Mouse (Mus musculus): Measurements from ENCODE around the gene Tfap2b. TPM values are rescaled to one million over a fixed set of nuclear protein-coding genes. Genes with fewer than 3 reads are reported as not detected.

Gene Tfap2b
- total RNA-seq (2021): not detected

- DNase-seq: no peak
- intact Hi-C loops (cut with DNase I): loop anchor here (5.0 to 10.0 kb wide), 2 partner anchors 764 to 1096 kb away; no protein-coding TSS in a partner anchor
Measured at GRCm38 (mm10) chr1:19208641-19209358, at the start of gene Tfap2b. Gene Tfap2b, plus strand, starts transcription at chr1:19208914.

DNA sequence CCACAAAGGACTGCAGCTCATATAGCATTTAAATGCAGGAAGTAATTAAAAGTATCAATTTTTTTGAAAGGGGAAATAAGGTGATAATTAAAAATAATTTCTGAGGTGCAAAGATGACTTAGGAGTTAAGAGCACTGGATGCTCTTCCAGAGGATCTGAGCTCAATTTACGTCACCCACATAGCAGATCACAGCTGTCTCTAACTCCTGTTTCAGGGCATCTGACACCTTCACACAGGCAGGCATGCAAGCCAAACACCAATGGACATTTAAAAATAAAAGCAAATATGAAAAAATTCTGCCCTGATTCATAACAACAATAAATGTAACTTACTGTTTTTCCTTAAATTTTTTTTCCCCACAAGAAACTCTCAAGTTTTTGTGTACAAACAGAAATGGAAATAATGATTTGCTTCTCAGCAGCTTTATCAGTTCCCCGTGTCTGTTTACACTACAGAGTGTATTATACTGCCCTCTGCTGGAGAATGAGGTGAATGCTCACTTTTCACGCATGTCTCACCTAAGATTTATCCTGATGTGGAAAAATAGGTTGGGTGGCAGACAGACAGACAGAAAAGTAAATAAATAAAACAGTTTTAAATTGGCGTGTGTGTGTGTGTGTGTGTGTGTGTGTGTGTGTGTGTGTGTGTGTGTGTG is 29.8 kb upstream of the Tfap2b start:
- intact Hi-C loops (cut with DNase I): loop anchor here (2.0 kb wide), 1 partner anchor 818 kb away; no protein-coding TSS in a partner anchor
- peak; percentile 3 to 13 for DNase-seq

GRCm38 (mm10) chr1:19205649-19206048 is 3.1 kb upstream of the Tfap2b start:
- intact Hi-C loops (cut with DNase I): loop anchor here (2.0 to 10.0 kb wide), 3 partner anchors 767 to 1307 kb away; no protein-coding TSS in a partner anchor
- DNase-seq: peak; percentile 7 to 39

DNA sequence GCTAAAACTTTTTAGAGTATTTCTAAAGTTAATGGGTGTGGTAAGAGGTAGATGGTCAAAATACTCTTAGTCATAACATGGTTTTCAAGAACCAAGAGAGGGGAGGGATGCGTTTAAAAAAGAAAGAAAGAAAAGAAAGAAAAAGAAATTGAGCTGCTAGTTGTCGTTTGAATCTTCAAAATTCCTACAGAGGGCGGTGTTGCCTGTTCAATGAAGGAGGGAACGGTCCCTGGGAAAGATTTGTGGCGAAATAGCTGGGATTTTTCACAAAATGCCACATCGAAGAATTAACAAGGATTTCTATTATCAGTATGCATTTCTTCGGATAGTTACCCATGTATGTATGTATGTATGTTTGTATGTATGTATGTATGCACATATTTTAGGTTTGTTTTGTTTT is 2.5 kb upstream of the Tfap2b start:
- DNase-seq: no peak
- intact Hi-C loops (cut with DNase I): loop anchor here (5.0 to 10.0 kb wide), 2 partner anchors 766 to 1099 kb away; no protein-coding TSS in a partner anchor

DNA sequence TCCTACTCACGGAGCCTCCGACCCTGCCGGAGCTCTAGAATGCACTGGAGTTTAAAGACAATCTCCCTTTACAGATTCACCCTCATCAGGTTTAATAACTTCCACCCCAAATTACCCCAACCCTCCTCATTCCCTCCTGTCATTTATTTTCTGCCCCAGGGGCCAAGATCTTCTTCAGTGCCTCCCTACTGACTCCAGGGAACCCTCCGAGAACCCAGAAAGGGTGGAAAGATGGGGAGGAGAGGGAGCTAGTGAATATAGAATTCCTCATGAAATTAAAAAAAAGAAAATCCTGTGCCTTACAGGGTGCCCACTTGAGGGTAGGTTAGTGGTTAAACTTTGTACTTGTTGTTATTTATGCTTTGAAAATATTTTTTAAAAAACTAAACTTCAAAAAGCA is 1.1 kb upstream of the Tfap2b start:
- no peak for DNase-seq
- intact Hi-C loops (cut with DNase I): loop anchor here (5.0 to 10.0 kb wide), 2 partner anchors 765 to 1097 kb away; no protein-coding TSS in a partner anchor

- intact Hi-C loops (cut with DNase I): loop anchor here (5.0 to 10.0 kb wide), 2 partner anchors 763 to 1095 kb away; no protein-coding TSS in a partner anchor
Measured at GRCm38 (mm10) chr1:19209359-19209745, 638 bp downstream of the Tfap2b start.

GRCm38 (mm10) chr1:19209776-19210175 is 1.1 kb downstream of the Tfap2b start:
- intact Hi-C loops (cut with DNase I): loop anchor here (5.0 to 10.0 kb wide), 2 partner anchors 763 to 1095 kb away; no protein-coding TSS in a partner anchor
- peak; percentile 4 to 11 for DNase-seq

More at GRCm38 (mm10) chr1:19209359-19209745, 638 bp downstream of the Tfap2b start:
- peak in 1 of 2 experiments; percentile 1 for DNase-seq

DNA sequence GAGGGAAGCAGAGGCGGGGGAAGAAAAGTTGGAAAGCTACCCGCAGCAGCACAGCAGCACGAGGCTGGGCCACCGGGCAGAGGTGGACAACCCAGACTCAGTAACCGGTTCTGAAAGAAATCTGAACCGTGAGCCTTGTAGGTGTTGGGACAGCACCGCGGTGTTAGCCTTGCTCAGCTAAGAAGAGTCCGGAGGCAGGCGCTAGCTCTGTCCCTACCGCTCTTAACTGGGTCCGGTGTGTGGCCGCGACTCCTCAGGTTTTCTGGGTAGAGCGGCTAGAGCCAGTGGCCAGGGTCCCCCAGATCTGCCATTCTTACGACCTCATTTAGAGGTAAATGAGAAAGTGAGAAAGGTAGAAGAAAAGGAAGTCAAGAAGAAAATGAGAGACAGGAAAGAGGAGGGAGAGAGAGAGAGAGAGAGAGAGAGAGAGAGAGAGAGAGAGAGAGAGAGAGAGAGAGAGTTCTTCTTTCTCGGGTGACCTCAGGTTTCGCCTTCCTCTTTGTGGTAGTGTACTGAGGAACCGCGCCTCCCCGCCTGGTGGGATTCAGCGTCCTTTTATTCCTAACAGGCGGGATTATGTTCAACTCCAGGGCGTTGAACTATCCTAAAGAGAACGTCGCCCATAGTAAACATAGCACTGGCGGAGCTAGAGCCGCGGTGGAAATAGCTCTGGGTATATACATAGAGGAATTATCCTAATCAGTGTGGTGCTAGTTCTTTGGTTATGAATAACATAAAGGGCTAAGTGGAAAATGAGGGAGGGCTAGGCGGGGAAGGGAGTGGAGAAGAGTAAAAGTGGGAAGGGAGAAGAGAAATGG is 1.7 kb downstream of the Tfap2b start:
- DNase-seq: no peak
- intact Hi-C loops (cut with DNase I): no loop called here

DNA sequence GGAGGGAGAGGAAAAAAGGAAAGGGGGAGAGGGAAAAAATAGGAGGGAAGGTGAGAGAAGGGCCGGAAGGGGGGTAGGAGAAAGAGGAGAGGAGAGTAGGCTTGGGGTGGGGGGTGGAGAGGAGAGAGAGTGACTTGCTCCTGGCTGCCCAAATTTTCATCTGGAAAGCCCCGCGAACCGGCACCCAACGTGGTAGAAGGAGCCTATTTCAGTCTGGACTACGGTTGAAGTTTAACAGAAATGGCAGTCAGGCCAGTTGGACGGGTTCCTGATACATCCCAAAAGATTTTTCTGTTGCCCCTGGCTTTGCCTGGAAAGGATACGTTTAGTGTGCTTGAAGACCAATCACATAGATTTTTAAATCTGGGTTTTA is 2.3 kb downstream of the Tfap2b start:
- no peak for DNase-seq
- intact Hi-C loops (cut with DNase I): no loop called here

- no peak for DNase-seq
- intact Hi-C loops (cut with DNase I): no loop called here
Measured at GRCm38 (mm10) chr1:19211546-19212154, 2.9 kb downstream of the Tfap2b start.

DNA sequence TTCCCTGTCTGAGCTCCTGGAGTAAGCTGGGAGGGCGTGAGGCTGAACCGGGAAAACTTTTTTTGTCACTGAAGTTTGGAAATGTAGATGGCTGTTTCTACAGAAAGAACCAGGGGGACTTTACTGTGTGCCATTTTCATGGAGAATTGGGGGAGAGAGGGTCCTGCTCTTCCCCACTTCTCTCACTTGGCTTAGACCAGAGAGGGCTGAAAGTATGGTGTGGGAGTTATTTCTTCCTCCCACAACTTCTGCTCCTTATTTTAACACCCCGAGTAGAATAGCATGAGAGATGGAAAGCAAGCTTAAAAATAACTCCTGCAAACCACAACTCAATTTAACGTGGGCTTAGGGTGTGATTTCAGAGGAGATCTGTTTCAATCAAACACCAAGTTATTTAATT is 4.0 kb downstream of the Tfap2b start:
- intact Hi-C loops (cut with DNase I): no loop called here
- no peak for DNase-seq

GRCm38 (mm10) chr1:19213171-19213570 is 4.5 kb downstream of the Tfap2b start:
- intact Hi-C loops (cut with DNase I): no loop called here
- DNase-seq: no peak

DNA sequence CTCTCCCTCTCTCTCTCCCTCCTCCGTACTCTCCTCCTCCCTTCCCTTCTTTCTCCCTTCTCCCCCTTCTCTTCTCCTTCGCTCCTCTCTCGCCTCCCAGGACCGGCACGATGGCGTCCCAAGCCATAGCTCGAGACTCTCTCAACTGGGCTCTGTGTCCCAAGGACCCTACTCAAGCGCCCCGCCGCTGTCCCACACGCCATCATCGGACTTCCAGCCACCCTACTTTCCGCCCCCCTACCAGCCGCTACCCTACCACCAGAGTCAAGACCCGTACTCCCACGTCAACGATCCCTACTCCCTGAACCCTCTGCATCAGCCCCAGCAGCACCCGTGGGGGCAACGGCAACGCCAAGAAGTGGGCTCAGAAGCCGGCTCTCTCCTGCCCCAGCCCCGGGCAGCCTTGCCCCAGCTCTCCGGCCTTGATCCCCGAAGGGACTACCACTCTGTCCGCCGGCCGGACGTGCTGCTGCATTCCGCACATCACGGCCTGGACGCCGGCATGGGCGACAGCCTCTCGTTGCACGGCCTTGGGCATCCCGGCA is 5.2 kb downstream of the Tfap2b start:
- no peak for DNase-seq
- intact Hi-C loops (cut with DNase I): no loop called here

DNA sequence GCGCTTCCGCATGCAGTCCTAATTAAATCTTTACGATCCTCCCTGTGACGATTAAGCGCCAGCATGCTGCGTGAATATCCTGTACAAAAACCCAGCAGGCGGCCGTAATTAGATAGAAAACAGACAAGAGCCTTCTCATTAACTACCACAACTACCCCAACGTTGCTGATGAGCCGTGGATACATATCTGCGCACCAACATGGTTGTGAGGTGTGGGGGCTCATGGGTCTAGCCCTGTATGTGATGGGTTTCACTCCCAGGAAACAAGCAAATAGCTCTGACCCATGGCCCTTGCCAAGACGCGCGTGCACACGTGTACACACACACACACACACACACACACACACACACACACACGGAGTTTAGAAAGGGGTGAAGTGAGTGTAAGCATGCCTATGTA is 8.7 kb downstream of the Tfap2b start:
- DNase-seq: no peak
- intact Hi-C loops (cut with DNase I): no loop called here

- no peak for DNase-seq
- intact Hi-C loops (cut with DNase I): no loop called here
Measured at GRCm38 (mm10) chr1:19218221-19218620, 9.5 kb downstream of the Tfap2b start.

GRCm38 (mm10) chr1:19219381-19219780 is 10.7 kb downstream of the Tfap2b start:
- DNase-seq: no peak
- intact Hi-C loops (cut with DNase I): no loop called here

- intact Hi-C loops (cut with DNase I): no loop called here
- DNase-seq: no peak
Measured at GRCm38 (mm10) chr1:19220564-19220963, 11.8 kb downstream of the Tfap2b start.

GRCm38 (mm10) chr1:19221601-19222000 is 12.9 kb downstream of the Tfap2b start:
- intact Hi-C loops (cut with DNase I): no loop called here
- no peak for DNase-seq

DNA sequence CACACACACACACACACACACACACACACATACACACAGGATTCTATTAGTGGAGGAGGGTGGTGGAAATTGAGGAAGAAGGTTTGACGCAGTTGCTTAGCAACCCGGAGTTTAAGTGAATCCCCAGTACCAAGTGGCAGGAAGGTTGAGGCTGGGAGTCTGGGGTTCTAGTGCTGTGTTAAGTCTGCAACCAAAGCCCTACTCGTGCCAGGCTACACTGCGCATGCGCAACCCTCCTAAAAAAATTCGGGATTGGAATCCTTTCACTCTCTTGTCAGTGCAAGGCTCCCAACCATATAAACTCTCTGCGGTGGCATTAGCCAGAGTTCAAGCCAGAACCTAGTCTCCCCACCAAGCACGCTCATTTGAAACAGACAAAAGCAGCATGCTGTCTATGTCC is 18.0 kb downstream of the Tfap2b start:
- intact Hi-C loops (cut with DNase I): no loop called here
- no peak for DNase-seq

- DNase-seq: no peak
- intact Hi-C loops (cut with DNase I): no loop called here
Measured at GRCm38 (mm10) chr1:19230926-19231573, 22.3 kb downstream of the Tfap2b start.

Measured in heart, postnatal 10 days (tissue).